Mouse (Mus musculus) heart, postnatal 0 days (tissue): ENCODE results near the gene Tmem179.

Experiments
- CTCF ChIP-seq: IDR thresholded peaks from 2 replicates; pipeline ENCODE4 v1.5.1; 2016; ENCODE audit warnings: antibody characterized with exemption, control low read depth, low read depth
- EP300 ChIP-seq: IDR thresholded peaks from 2 replicates; pipeline ENCODE4 v1.6.1; 2016; ENCODE audit warnings: antibody characterized with exemption, low read depth

GRCm38 (mm10) chr12:112540321-112540720 lies 23.8 kb upstream of the Tmem179 start:
- TF ChIP-seq CTCF (no peak), EP300 (no peak)
